Mouse (Mus musculus) stomach, postnatal 0 days (tissue): Measurements from ENCODE around the gene Ttc6.

ENCODE experiments used
- CTCF ChIP-seq: IDR thresholded peaks from 2 replicates; pipeline ENCODE4 v1.5.1; 2016; ENCODE audit warnings: antibody characterized with exemption, low read depth, mild to moderate bottlenecking, moderate library complexity
- EP300 ChIP-seq: optimal IDR thresholded peaks from 2 replicates; pipeline ENCODE3; 2016; ENCODE audit warnings: antibody characterized with exemption

GRCm38 (mm10) chr12:57546415-57547201, 17.3 kb upstream of the Ttc6 start, which contains the start of gene Foxa1:
- TF ChIP-seq EP300 (no peak), CTCF (no peak)
